Mouse (Mus musculus) ES-E14 (cell line): ENCODE results near the gene Als2.

Experiments used
- CHD2 ChIP-seq: IDR thresholded peaks from 2 replicates; pipeline ENCODE4 v1.6.1; 2014; ENCODE audit warnings: mild to moderate bottlenecking, low read depth, low read length, inconsistent platforms
- HCFC1 ChIP-seq: IDR thresholded peaks from 2 replicates; pipeline ENCODE4 v1.6.1; 2012; ENCODE audit warnings: low read length, inconsistent platforms, borderline replicate concordance; ENCODE audit not compliant: insufficient read depth
- MAFK ChIP-seq: IDR thresholded peaks from 2 replicates; pipeline ENCODE4 v1.6.1; 2014; ENCODE audit warnings: mild to moderate bottlenecking, low read depth, low read length, inconsistent platforms; ENCODE audit not compliant: insufficient read depth
- ZC3H11A ChIP-seq: IDR thresholded peaks from 2 replicates; pipeline ENCODE4 v1.6.1; 2012; ENCODE audit warnings: low read depth, mild to moderate bottlenecking, inconsistent platforms, low read length, borderline replicate concordance
- ZNF384 ChIP-seq: IDR thresholded peaks from 2 replicates; pipeline ENCODE4 v1.6.1; 2012; ENCODE audit warnings: low read depth, low read length, inconsistent platforms

GRCm38 (mm10) chr1:59212951-59213350, 24.1 kb downstream of the Als2 start:
- TF ChIP-seq ZC3H11A = no peak
- no peak for TF ChIP-seq ZNF384
- TF ChIP-seq MAFK = no peak
- no peak for TF ChIP-seq HCFC1
- no peak for TF ChIP-seq CHD2
